Mouse (Mus musculus): ENCODE measurements around the gene BC049730.

The BC049730 gene

DNA sequence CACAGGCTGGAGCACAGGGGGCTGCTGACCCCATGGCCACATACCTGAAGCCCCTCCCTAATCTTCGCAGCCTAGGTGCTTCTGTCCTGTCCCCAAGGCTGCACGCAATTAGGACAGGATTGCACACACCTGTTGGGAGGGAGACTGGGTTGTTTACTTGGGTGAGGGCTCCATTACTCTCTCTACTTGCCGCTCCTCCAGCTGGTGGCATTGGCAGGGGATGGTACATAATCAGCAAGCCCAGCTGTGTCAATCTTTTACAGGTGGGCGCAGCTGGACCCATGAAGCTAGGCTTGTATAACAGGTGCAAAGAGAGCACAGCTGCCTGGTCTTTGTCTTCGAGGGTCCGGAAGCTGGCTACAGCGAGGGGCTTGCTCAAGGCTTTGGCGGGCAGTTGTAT is 53.5 kb downstream of the BC049730 start:
- no peak for DNase-seq (ENCODE audit: low read depth, low spot score)
